Mouse (Mus musculus) embryonic facial prominence, embryonic 10.5 days (tissue): ENCODE data around the gene Enpp3. TPM values are rescaled to one million over a fixed set of nuclear protein-coding genes. Genes with fewer than 3 reads are reported as not detected.

Source experiments
- DNase-seq: peaks from one replicate; pipeline ENCODE4 v3.0.0-alpha.2; 2017; ENCODE audit warnings: low spot score
- H3K27ac ChIP-seq: fragments of 300-500 bp; sonication (generic); replicated peaks from 2 replicates; pipeline ENCODE4 v1.5.1; 2016; ENCODE audit warnings: mild to moderate bottlenecking
- H3K27me3 ChIP-seq: fragments of 300-500 bp; sonication (generic); replicated peaks from 2 replicates; pipeline ENCODE4 v1.6.1; 2016; ENCODE audit warnings: low read depth, mild to moderate bottlenecking; ENCODE audit not compliant: poor library complexity, severe bottlenecking
- H3K36me3 ChIP-seq: fragments of 300-500 bp; sonication (generic); replicated peaks from 2 replicates; pipeline ENCODE4 v1.6.1; 2016; ENCODE audit warnings: mild to moderate bottlenecking, moderate library complexity
- H3K4me1 ChIP-seq: fragments of 300-500 bp; sonication (generic); 2 replicates; pipeline ENCODE4 v1.6.1; 2016
- H3K4me3 ChIP-seq: fragments of 300-500 bp; sonication (generic); 2 replicates; pipeline ENCODE4 v1.5.1; 2016; ENCODE audit warnings: mild to moderate bottlenecking, moderate library complexity
- H3K9me3 ChIP-seq: fragments of 300-500 bp; sonication (generic); 2 replicates; pipeline ENCODE4 v1.6.1; 2016; ENCODE audit warnings: mild to moderate bottlenecking
- WGBS: fragments of 180-500 bp; shearing (Covaris S2); methylation state at CpG from one replicate; pipeline ENCODE4 v1.1.7; 2016; 5-methylcytosine and 5-hydroxymethylcytosine counted together
- polyA plus RNA-seq: library from polyadenylated mRNA; unstranded; fragments of >200 nt; fragmentation: Nextera tagmentation; extraction: Ambion mirVana; gene quantifications from 2 replicates; pipeline ENCODE4 v1.2.1, GENCODE M21; 2016

Enpp3 gene
- 8.8 and 9.7 TPM in 2 replicates for polyA plus RNA-seq

DNA sequence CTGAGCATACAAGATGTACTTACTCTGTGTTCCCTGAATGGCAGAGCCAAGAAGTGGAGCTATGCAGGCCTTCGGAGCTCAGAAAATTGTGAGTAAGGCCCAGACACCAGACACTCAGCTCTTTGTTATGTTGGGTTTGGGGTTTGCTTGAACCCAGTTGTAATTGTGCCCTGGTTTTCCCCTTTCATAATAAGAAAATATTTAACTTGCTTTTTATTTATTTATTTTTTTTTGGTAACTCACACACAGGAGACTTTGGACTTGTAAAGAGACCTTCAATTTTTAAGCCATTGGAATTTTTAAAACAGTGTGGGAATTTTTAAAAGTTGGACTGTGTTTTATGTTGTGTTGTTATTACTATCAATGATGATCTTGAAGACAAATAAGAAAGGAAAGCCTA lies at the start of gene Enpp3:
Enpp3 (minus strand) TSS at position 148 of the 400 bp plus-strand sequence.
- H3K36me3 ChIP-seq = no peaks in the 10 kb centered on the region
- H3K9me3 ChIP-seq = 0 out of 2 replicates have a peak, but pooled peaks cover 3% of the 10 kb centered on the region
- DNase-seq = no peak
- H3K27ac ChIP-seq = 0 out of 2 replicates have a peak within 1 kb of the TSS, but pooled peaks have one; percentile 40
- peaks cover 6% of the 10 kb centered on the region for H3K4me1 ChIP-seq
- H3K27me3 ChIP-seq = no peaks in the 10 kb centered on the region
- 93% methylated on average over 1 of the region's 1 CpGs for WGBS
- H3K4me3 ChIP-seq = no peak within 1 kb of the TSS

DNA sequence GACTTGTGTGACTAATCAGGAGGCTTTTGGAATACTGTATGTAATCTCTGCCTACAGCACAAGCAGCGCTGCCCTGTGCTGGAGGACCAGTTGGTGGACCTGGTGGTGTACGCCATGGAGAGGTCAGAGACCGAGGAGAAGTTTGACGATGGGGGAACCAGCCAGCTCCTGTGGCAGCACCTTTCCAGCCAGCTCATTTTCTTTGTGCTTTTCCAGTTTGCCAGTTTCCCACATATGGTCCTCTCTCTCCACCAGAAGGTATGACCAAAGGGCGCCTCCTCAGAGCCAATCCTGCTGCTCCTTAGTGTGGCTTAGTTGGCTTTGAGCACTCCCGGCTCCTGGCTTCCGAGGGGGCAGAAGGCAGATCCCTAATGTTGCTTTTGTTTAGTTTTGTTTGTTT lies 45.7 kb upstream of the Enpp3 start:
- 96% methylated on average over 7 of the region's 7 CpGs for WGBS
- Histone ChIP-seq H3K4me3 (no peak overlapping the region), H3K4me1 (no peaks in the 10 kb centered on the region), H3K9me3 (no peaks in the 10 kb centered on the region), H3K27me3 (no peaks in the 10 kb centered on the region), H3K27ac (no peak overlapping the region), H3K36me3 (peaks cover 95% of the 10 kb centered on the region)
- DNase-seq = no peak

DNA sequence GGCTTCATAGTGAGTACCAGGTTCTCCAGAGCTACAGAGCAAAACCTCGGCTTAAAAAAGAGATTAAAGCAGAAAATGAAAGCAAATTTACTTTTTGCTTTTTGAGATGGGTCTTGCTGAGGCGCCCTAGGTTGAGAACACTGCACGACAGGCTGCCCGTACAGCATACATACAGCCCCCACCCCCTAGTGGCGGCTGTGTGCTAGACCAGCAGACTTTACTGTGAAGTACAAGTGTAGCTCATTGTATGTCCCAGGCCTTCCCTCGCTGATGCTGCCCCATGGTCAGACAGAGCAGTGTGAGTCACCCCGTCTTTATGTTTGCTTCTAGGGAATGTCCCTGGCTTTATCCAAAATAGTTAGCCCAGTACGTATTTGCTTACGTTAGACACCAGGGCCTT lies 43.4 kb upstream of the Enpp3 start:
- Histone ChIP-seq H3K4me1 (no peaks in the 10 kb centered on the region), H3K27ac (no peak overlapping the region), H3K9me3 (no peaks in the 10 kb centered on the region), H3K36me3 (peaks cover 95% of the 10 kb centered on the region), H3K27me3 (no peaks in the 10 kb centered on the region), H3K4me3 (no peak overlapping the region)
- WGBS = 80% methylated on average over 9 of the region's 9 CpGs
- DNase-seq = peak; percentile 44

DNA sequence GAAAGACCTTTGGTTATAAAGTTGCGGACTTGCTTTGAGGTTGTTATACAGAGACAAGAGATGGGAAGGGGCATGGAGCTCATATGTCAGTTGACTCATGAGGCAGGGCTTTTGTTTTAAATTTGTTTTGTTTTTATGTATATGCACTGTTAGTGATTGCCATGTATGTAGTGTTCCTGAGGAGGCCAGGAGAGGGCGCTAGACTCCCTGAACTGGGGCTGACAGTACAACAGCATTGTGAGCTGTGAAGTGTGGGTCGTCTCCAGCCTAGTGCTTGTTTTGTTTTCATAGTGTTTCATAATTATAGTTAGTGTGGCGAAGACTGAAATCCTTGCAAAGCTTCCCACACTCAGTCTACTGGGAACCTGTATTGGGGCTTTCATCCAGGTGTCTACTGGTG lies 31.0 kb upstream of the Enpp3 start:
- Histone ChIP-seq H3K27ac (no peak overlapping the region), H3K4me1 (no peaks in the 10 kb centered on the region; the same call in 1 of the 2 replicates), H3K4me3 (no peak overlapping the region), H3K9me3 (no peaks in the 10 kb centered on the region), H3K36me3 (peaks cover 75% of the 10 kb centered on the region), H3K27me3 (no peaks in the 10 kb centered on the region)
- WGBS = 81% methylated on average over 4 of the region's 4 CpGs
- no peak for DNase-seq

DNA sequence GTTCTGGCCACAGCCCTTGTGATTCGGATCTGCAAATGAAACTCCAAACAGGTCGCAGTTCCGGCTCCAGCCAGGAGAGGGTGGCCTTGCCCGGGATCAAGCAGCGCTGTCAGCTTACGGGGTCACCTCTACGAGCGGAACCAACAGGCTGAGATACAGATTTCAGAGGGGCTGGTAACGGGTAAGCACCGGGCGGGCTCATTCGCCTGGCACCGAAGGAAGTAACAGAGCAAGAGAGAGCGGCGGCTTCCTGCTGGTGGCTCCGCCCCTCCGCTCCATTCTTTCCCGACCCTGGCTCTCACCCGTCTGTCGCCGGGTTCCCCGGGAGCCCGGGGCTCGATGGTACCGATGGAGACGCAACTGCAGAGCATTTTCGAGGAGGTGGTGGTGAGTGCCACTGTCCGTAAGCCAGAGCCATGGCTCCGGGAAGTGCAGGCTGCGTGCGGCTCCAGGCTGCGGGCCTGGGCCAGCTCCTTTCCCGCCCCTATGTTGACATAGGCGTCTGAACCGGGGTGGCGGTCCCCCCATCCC lies 27.2 kb upstream of the Enpp3 start, which contains the start of gene Med23:
Med23 (plus strand) TSS at position 227 of the 531 bp plus-strand sequence.
- H3K27ac ChIP-seq = peak within 1 kb of the TSS; percentile 89
- under 1% methylated on average over 36 of the region's 36 CpGs for WGBS
- H3K4me1 ChIP-seq = no peaks in the 10 kb centered on the region; the same call in 1 of the 2 replicates
- peak within 1 kb of the TSS; percentile 93 for H3K4me3 ChIP-seq
- no peaks in the 10 kb centered on the region for H3K9me3 ChIP-seq
- peaks cover 37% of the 10 kb centered on the region for H3K36me3 ChIP-seq
- H3K27me3 ChIP-seq = no peaks in the 10 kb centered on the region
- peak; percentile 97 for DNase-seq

DNA sequence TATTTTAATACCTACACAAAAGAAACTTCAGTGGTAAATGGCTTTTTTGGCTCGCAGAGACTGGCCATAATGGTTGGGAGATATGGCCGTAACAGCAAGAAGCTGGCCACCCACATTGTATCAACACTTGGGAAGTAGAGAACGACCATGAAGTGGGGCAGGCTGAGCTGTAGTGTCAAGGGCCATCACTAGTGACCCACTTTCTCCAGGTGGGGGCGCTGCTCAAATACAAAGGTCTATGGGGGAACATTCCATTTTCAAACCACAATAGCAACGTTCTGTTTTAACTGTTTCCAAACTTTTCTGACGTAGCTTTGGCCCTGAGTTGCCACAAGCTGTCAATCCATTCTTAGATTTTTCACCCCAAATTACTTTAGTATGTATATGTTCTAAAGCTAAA lies 21.8 kb upstream of the Enpp3 start:
- DNase-seq = no peak
- H3K9me3 ChIP-seq = no peaks in the 10 kb centered on the region
- H3K27me3 ChIP-seq = no peaks in the 10 kb centered on the region
- H3K4me1 ChIP-seq = no peaks in the 10 kb centered on the region
- WGBS = 80% methylated on average over 6 of the region's 6 CpGs
- H3K27ac ChIP-seq = no peak overlapping the region
- no peaks in the 10 kb centered on the region for H3K36me3 ChIP-seq
- H3K4me3 ChIP-seq = no peak overlapping the region

DNA sequence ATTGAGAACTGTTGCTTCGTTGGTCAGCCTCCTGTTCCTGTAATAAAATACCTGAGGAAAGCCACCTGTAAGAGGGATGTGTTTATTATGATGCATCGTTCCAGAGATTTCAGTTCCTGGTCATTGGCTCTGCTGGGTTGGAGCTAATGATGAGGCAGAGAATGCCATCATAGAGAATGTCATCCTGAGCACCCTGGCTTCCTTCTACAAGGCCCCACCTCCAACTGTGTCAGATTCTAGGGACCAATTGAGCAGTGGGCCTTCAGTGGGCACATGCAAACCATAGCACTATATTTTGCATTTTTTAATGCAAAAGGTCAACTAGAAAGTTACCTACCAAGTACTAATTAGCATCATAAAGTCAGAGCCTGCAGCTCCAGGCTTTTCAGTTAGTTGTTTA lies 20.5 kb upstream of the Enpp3 start:
- Histone ChIP-seq H3K27ac (no peak overlapping the region), H3K9me3 (no peaks in the 10 kb centered on the region), H3K27me3 (no peaks in the 10 kb centered on the region), H3K4me1 (no peaks in the 10 kb centered on the region), H3K4me3 (no peak overlapping the region), H3K36me3 (no peaks in the 10 kb centered on the region)
- DNase-seq = no peak
- 72% methylated on average over 2 of the region's 2 CpGs for WGBS

DNA sequence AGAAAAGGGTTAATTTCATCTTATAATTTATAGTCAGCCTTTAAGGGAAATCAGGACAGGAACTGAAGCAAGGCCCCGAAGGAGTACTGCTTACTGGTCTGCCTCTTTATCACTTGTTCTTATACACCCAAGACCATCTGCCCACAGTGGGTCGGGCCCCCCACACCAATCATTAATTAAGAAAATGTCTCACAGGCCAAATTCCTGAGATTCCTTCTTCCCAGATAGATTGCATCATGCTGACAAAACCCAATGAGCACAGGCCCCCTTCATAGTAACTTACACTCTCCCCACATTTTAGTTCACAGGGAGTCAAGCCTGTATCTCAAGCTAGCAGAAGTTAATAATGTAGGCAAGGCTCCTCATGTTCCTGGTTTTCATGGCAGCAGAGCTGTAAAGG lies 625 bp downstream of the Enpp3 start:
- WGBS = 45% methylated on average over 2 of the region's 2 CpGs
- peaks cover 6% of the 10 kb centered on the region for H3K4me1 ChIP-seq
- no peak overlapping the region for H3K27ac ChIP-seq
- 0 out of 2 replicates have a peak, but pooled peaks cover 4% of the 10 kb centered on the region for H3K9me3 ChIP-seq
- no peaks in the 10 kb centered on the region for H3K27me3 ChIP-seq
- no peak overlapping the region for H3K4me3 ChIP-seq
- H3K36me3 ChIP-seq = no peaks in the 10 kb centered on the region
- DNase-seq = no peak

DNA sequence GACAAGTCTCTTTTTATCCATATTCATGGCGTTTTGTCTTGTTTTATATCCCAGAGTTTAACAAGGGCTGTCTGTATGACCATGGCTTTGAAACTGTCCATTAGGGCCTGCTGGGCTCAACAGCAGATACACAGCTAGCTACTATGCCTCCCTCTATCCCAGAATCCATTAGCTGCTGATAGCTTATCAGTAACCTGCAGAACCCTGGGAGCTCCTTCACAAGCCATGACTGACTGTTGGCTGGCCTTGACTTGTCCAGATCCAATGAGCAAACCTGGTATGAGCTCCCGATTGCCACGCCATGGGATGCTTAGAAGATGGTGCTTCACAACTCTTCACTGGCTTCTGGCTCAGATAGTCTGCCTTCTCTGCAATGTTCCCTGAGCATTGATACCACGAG lies 1.8 kb downstream of the Enpp3 start:
- peaks cover 16% of the 10 kb centered on the region for H3K4me1 ChIP-seq
- H3K9me3 ChIP-seq = 0 out of 2 replicates have a peak, but pooled peaks cover 4% of the 10 kb centered on the region
- 93% methylated on average over 4 of the region's 4 CpGs for WGBS
- no peaks in the 10 kb centered on the region for H3K27me3 ChIP-seq
- DNase-seq = no peak
- no peaks in the 10 kb centered on the region for H3K36me3 ChIP-seq
- H3K4me3 ChIP-seq = no peak overlapping the region
- no peak overlapping the region for H3K27ac ChIP-seq

DNA sequence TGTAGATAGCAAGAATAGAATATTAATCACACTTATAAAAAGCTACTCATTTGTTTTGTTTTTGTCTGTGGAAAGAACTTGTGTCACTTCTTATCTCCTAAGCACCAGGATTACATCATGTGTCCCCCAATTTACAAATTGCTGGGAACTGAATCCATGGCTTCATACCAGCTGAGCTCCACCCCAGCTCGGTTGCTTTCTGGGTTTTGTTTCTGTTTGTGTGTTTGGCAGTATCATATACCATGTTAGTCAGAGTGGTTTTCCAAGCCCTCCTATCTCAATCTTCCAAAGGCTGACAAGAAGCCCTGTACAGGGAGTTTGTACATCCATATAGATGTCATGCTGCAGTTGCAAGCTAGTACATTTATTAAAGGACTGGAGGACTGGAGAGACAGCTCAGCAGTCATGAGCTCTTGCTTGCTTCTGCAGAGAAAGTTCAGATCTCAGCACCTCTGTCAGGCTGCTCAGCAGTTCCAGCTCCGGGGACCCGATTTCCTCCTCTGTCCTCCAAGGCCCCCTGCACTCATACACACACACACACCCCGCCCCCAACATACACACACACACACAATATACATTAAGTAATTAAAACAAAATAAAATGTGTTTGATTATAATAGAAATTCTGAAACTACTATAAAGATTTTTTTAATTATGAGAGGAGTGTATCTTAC lies 6.1 kb downstream of the Enpp3 start:
- Histone ChIP-seq H3K4me1 (peaks cover 29% of the 10 kb centered on the region), H3K27ac (peak overlapping the region; percentile 82), H3K9me3 (0 out of 2 replicates have a peak, but pooled peaks cover 4% of the 10 kb centered on the region), H3K4me3 (peak overlapping the region; percentile 47; the same call in 1 of the 2 replicates), H3K27me3 (no peaks in the 10 kb centered on the region), H3K36me3 (no peaks in the 10 kb centered on the region)
- DNase-seq = no peak
- WGBS = 41% methylated on average over 4 of the region's 4 CpGs

DNA sequence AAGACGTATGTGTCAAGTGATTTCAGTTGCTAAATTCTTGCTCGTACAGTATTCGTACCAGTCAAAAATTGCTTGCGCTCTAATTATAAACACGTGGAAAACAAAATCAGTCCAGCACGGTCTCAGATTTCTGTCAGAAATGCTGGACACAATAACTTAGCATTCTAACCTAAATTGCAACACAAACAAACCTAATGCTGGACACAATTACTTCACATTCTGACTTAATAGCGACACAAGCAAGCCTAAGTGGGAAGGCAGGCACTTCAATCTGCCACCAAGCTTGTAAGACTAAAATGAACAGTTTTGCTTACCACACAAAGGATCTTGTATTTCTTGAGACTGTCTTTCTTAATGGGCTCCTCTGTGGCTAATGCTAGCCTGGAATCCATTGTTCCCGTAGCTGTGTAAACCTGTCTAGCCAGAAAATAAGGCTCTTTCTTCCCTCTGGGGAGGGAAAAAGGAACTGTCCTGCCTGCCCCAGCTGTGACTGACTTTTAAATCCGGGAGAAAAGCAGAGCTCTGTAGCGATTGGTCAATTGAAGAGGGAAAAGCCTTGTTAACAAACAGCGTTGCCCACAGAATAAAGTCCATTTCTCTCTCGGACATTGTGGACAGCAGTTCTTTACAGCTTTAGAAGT lies 6.8 kb downstream of the Enpp3 start:
- 8% methylated on average over 12 of the region's 12 CpGs for WGBS
- H3K27ac ChIP-seq = peak overlapping the region; percentile 82
- 0 out of 2 replicates have a peak, but pooled peaks cover 4% of the 10 kb centered on the region for H3K9me3 ChIP-seq
- peak overlapping the region; percentile 47 for H3K4me3 ChIP-seq
- no peaks in the 10 kb centered on the region for H3K36me3 ChIP-seq
- peak; percentile 56 for DNase-seq
- H3K27me3 ChIP-seq = no peaks in the 10 kb centered on the region
- H3K4me1 ChIP-seq = peaks cover 32% of the 10 kb centered on the region

DNA sequence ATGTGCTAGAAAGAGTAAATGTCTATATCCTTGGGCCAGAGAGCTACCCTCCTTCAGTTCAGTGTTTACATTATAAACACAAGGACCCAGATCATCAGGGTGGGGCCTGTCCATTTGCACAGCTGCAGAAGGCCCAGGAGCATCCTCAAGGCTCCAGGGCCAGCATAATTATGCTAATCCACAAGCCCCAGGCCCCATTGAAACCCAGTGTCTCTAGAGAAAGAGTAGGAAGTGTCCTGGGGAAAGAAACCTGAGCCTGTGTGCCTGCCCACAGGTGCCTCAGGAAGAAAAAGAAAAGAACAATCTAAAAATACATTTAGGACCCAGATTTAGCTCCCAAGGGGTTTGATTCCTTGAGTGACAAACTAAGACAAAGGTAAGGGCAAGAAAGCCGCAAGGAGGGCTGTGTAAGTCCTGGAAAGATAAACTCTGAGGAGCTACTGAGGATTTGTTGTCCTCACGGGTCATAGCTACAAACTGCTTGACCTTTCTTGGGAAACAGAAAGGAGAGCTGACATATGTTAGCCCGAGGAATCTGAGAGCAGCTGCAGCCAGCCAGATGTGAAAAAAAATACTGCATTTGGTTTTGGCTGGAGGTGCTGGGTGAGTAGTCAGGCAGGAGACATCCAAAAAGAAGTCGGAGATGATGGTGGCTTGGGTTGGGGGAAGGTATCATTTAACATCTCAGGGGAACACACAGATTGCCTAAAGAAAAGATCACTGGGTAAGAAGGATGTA lies 7.8 kb downstream of the Enpp3 start:
- WGBS = 2% methylated on average over 4 of the region's 4 CpGs
- Histone ChIP-seq H3K36me3 (no peaks in the 10 kb centered on the region), H3K4me1 (peaks cover 32% of the 10 kb centered on the region), H3K27me3 (no peaks in the 10 kb centered on the region), H3K4me3 (peak overlapping the region; percentile 47), H3K9me3 (0 out of 2 replicates have a peak, but pooled peaks cover 4% of the 10 kb centered on the region), H3K27ac (peak overlapping the region; percentile 82)
- peak; percentile 59 for DNase-seq
